Mouse (Mus musculus) C2C12 (cell line): ENCODE measurements around the gene Myo5a.

ENCODE experiments used
- CTCF ChIP-seq: IDR thresholded peaks from one replicate; pipeline ENCODE4 v1.5.1; 2011; ENCODE audit not compliant: control insufficient read depth, insufficient read depth, insufficient read length
- FOSL1 ChIP-seq: IDR thresholded peaks from one replicate; pipeline ENCODE4 v1.8.0; 2011; ENCODE audit warnings: mild to moderate bottlenecking, low read length; ENCODE audit not compliant: poor library complexity, insufficient read depth, severe bottlenecking
- MAX ChIP-seq: IDR thresholded peaks from one replicate; pipeline ENCODE4 v1.6.1; 2011; ENCODE audit warnings: mild to moderate bottlenecking, control low read depth
- MYOD1 ChIP-seq: IDR thresholded peaks from one replicate; pipeline ENCODE4 v1.6.1; 2011; ENCODE audit warnings: low read depth; ENCODE audit not compliant: control insufficient read depth, insufficient read length
- USF1 ChIP-seq: IDR thresholded peaks from one replicate; pipeline ENCODE4 v1.6.1; 2011; ENCODE audit warnings: low read depth, mild to moderate bottlenecking, control low read depth, moderate library complexity

- no peak for TF ChIP-seq CTCF
- no peak for TF ChIP-seq MYOD1
- no peak for TF ChIP-seq MAX
- no peak for TF ChIP-seq USF1
- no peak for TF ChIP-seq FOSL1
Measured at GRCm38 (mm10) chr9:75171721-75172120, 100.9 kb downstream of the Myo5a start.
